Mouse (Mus musculus) liver, adult 2 months (tissue): ENCODE data around the gene Ucn.

Source experiments
- CTCF ChIP-seq: fragments of 200-500 bp; IDR thresholded peaks from 2 replicates; pipeline ENCODE4 v1.5.1; 2011; ENCODE audit warnings: low read depth, low read length, control low read depth
- POLR2A ChIP-seq: fragments of 200-500 bp; IDR thresholded peaks from 2 replicates; pipeline ENCODE4 v1.6.1; 2011; ENCODE audit warnings: low read length, control low read depth; ENCODE audit not compliant: insufficient read depth; ENCODE audit errors: extremely low read depth

- TF ChIP-seq POLR2A (no peak), CTCF (no peak)
Measured at GRCm38 (mm10) chr5:31181183-31181770, 42.6 kb upstream of the Ucn start.
